Mouse (Mus musculus) left cerebral cortex, postnatal 36 days (tissue): ENCODE data around the gene Napsa. TPM values are rescaled to one million over a fixed set of nuclear protein-coding genes. Genes with fewer than 3 reads are reported as not detected.
A peak's percentile ranks its signal among the peaks of the same experiment; 100 is the strongest.

ENCODE experiments used
- DNase-seq, 2 experiments: peaks; one replicate each; pipeline ENCODE4 v3.0.0; 2021 to 2022; ENCODE audit warnings: low spot score in 2 of 2, mixed read lengths in 1 of 2
- intact Hi-C: fragments of 180-260 bp; cut with DNase I; formaldehyde crosslinking; loops from one replicate; pipeline ENCODE4 v1.15.1; 2025
- total RNA-seq, 2 experiments: library from RNA; stranded (reverse); gene quantifications; 2 replicates each; pipeline ENCODE4 v1.2.3; 2021

Gene Napsa
- total RNA-seq, 2 experiments from 2014 or later = not detected

DNA sequence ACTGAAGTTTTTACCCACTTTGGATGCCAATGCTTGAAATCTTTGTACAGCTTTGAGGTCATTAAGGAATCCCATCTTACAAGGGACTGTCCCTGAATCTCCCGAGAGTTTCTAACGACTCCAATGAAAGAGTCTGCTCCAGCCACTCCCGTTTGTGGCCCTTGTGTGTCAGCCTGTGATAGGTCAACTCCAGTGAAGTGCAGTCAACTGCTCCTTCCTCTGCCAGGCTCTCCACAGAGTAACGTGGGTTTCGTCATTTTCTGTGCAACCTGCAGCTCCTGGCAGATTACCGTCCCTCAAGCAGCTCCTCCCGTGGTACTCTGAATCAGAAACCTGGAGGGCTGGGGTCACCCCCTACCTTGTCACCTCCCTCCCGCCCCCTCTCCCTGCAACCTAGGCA, 8.9 kb upstream of the Napsa start:
- no peak for DNase-seq
- intact Hi-C loops = loop anchor here (5.0 kb wide), 1 partner anchor 84 kb away; no protein-coding TSS in a partner anchor

DNA sequence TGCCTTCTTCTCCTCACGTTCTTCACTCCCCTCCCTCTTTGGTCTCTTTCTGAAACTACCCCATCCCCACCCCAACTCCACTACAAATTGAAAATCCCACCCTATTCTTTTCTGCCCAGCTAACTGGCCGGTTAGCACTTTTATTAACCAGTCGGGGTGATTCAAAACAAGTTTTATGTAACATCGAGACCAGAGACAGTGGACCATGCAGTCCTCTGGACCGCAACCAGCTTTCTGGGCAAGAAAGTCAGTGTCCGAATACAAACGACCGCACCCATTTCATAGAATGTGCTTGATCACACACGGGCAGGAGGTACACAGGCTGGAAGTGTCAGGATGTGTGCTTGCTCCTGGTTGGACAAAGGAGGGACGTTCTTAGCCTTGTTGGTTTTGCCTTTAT, 7.7 kb upstream of the Napsa start:
- DNase-seq = no peak
- intact Hi-C loops = loop anchor here (5.0 kb wide), 1 partner anchor 83 kb away; no protein-coding TSS in a partner anchor

DNA sequence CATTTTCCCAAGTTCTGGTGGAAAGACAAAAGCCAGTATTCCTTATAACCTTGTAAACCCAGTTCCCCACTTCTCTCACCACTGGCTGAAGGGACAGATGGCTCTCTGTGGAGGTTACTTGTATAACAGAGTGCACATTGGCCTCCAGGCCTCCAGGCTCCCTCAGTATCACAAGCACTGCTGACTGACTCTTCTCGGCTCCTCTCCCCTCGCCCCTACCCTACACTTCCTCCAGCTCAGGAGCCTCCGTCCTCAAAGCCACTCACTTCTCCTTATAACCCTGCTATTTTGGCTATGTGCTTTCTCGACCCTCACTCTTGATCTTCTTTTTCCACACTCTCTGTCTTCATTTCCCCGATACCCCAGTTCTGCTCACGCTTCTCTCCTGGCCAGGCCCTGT, 6.8 kb upstream of the Napsa start:
- no peak for DNase-seq
- intact Hi-C loops = no loop called here

DNA sequence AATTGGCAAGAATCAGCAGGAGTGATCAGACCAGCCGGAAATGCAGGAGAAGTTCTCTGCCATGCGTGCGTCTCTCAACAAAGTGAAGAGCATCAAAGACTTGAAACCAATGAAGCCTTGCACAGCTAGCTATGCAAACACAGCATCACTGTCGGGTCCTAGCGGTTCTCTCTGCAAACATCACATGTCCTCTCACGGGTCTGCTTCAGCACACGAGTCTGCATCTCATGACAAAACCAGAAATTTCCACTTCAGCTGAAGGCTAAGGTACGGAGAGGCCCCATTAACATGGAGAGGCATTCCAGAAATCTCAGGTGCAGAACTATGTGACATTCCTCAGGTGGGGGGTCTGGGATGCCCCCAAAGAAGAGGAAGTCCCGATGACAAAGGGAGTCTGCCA, 3.4 kb upstream of the Napsa start:
- intact Hi-C loops = no loop called here
- no peak for DNase-seq

DNA sequence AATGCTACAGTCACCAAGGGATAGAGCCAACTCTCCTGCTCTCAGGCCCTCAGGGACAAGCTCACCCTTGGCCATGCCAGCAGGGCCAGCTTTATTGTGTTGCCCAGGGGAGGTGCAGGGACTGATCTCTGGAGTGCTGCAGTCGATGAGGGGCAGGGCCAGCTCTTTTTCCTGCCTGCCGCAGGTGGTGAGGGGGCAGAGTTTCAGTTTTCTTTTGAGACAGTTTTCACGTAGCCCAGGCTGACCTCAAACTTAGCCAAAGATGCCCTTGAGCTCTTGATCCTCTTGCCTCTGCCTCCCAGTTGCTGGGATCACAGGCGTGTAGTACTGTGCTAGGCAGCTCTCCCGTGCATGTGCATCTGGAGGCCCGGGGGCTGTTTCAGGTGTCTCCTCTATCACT, 1.2 kb upstream of the Napsa start:
- intact Hi-C loops = no loop called here
- DNase-seq = no peak

DNA sequence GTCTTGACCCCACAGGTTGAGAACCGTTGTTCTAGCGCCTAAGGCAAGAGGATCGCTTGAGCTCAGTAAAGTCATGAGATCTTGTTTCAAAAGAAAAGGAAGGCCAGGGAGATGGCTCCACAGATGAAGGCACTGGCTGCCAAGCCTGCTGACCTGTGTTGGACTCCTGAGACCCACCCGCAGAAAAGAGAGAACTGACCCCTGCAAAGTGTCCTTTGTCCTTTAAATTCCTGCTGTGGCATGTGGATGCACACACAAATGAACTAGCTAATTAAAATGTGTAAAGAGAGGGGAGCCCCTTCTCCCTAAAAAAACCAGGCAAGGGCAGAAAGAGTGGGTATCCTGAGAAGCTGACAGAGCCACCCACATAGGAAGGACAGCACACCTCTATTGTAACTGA, 369 bp upstream of the Napsa start:
- DNase-seq = no peak
- intact Hi-C loops = no loop called here

DNA sequence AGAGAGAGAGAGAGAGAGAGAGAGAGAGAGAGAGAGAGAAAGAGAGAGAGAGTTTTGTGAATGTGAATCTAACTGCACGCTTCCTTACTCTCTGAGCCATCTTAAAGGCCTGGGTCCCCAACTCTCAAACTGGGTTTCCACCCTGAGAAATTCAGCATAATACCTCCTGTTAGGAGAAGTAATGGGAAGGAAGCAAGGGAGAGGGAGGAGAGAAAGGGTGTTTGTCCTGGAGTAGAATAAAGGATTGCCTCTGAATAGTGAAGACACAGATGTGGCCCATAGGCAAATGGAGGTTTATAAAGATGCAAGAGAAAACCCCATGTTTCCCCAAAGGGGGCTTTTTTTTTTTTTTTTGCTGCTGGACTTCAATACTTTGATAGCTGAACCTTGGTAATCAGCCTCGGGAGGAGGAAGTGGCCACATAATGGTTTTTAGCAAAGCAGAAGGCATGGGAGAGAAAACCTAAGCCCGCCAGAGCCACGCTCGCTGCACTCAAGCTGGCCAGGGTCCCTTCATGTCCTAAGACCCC, 840 bp downstream of the Napsa start:
- DNase-seq = no peak
- intact Hi-C loops = no loop called here

DNA sequence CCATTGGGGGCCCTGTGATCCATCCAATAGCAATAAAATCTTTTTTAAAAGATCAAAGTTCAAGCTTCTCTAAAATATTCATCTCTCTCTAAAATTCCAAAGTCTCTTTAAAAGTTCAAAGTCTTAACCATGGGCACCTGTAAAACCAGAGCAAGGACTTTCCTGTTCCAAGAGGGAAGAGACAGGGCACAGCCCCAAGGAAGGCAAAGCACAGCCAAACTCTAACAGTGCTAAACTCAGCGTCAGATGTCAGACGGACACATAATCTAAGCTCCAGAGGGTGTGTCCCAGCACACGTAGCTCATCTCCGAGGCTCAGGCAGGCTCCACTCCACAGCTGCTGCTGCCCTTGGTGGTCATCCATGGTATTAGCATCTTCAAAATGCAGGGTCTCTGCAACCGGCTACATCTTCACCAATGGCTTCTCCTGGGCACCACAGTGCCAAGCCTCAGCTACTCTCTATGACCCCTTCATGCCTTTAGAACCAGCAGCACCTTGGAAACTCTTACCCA, 4.2 kb downstream of the Napsa start:
- no peak for DNase-seq
- intact Hi-C loops = no loop called here

DNA sequence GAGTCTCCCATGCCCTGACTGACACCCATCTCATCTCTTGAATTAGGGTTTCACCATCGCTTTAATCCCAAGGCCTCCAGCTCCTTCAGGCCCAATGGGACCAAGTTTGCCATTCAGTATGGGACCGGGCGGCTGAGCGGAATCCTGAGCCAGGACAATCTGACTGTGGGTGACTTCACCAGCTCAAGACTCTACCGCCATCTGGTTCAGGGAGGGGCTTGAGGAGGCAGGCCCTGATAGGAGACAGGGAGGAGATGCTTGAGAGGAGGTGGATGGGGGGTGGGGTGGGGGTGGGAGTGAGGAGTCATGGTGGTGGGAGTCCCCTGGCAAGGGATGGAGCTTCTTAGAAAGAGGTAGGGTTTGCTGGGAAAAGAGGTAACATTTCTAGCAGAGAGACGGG, 9.5 kb downstream of the Napsa start:
- no peak for DNase-seq
- intact Hi-C loops = no loop called here

DNA sequence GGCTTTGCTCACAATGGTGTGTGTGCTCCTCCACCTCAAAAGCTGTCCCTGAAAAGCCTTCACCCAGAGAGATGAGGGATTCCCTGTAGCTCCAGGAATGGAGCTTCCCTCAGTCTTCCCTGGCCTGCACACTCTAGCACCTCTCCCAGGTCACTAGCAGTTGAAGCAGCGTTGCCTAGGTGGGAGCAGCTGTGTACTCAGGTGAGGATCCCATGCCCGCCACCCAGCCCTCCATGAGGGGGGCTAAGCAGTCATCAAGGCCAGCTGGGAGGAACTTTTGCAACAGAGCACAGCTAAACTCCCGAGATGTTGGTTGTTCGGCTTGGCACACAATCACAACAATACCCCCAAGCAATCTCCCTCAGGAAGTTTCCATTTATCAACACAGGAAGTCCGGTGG, 10.5 kb downstream of the Napsa start:
- intact Hi-C loops = no loop called here

DNA sequence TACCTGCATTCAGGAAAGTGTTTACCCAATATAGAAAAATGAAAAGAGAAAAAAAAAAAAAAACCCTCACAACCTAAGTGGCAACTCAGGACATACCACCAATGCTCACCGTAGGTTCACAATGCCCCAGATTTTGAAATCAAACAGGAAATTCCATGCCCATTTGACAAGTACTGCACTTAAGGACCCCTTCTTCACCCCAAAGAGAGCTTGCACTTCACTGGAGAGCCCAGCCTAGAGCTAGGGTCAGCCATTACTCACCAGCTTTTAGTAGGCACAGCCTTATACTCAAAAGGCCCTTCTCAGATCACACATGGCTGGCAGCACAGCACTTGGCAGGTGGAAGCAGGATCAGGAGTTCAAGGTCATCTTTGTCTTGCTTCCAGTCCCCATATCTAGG, 11.0 kb downstream of the Napsa start:
- DNase-seq = no peak
- intact Hi-C loops = no loop called here

More for the DNA sequence above, 10.5 kb downstream of the Napsa start:
- no peak for DNase-seq

DNA sequence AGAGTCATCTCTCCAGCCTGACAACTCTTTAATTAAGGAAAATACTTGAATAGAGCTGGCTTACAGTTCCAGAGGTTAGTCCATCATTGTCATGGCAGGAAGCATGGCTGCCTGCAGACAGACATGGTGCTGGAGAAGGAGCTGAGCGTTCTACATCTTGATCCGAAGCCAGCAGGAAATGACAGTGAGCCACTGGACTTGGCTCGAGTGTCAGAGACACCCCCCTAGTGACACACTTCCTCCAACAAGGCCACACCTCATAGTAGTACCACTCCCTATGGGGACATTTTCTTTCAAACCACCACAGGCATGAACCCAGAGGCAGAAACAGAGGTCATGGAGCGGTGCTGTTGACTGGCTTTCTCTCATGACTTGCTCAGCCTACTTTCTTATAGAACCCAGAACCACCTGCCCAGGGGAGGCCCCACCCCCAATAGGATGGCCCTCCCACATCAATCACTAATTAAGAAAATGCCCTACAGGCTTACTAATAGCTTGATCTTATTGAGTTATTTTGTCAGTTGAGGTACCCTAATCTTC, 12.2 kb downstream of the Napsa start:
- intact Hi-C loops = no loop called here
- no peak for DNase-seq

DNA sequence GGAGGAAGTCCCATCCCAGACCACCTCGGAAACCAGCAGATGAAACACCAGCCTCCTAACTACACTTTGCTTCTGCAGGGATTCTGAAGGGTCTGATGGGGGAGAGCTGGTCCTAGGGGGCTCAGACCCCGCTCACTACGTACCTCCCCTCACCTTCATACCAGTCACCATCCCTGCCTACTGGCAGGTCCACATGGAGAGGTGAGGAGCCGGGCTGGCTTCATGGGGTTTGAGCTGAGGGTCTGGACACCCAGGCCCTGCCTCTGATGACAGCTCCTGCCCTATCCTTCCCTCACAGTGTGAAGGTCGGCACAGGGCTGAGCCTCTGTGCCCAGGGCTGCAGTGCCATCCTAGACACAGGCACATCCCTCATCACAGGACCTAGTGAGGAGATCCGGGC, 12.7 kb downstream of the Napsa start:
- intact Hi-C loops = loop anchor here (5.0 kb wide), 1 partner anchor 57 kb away; no protein-coding TSS in a partner anchor
- no peak for DNase-seq

DNA sequence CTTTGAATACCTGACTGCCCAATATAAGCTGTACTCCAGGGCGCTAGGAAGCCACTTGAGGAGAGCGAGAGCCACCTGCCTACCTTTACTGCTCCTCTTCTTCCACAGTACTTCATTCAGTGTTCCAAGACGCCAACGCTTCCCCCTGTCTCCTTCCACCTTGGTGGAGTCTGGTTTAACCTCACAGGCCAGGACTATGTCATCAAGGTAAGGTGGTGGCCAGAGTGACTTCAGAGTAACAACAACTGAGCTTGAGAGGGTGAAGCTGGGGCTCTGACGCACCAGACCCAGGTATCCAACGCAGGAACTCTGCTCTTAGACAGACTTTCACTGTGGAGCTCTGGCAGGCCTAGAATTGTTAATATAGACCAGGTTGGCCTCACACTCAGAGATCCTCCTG, 13.4 kb downstream of the Napsa start:
- DNase-seq = no peak
- intact Hi-C loops = loop anchor here (5.0 kb wide), 1 partner anchor 57 kb away; no protein-coding TSS in a partner anchor

DNA sequence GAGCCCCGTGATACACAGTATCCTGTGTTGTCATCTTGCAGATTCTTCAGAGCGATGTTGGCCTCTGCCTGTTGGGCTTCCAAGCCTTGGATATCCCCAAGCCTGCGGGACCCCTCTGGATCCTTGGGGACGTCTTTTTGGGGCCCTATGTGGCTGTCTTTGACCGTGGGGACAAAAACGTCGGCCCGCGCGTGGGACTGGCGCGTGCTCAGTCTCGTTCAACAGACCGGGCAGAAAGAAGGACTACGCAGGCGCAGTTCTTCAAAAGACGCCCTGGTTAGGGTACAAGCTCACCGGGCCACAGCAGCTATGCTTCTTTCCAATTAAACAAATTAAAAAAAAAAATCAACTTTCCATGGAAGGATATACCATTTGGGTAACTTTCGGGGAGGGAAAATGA, 14.3 kb downstream of the Napsa start:
- peak; percentile 79 to 80 for DNase-seq
- intact Hi-C loops = loop anchor here (5.0 kb wide), 1 partner anchor 56 kb away; no protein-coding TSS in a partner anchor

DNA sequence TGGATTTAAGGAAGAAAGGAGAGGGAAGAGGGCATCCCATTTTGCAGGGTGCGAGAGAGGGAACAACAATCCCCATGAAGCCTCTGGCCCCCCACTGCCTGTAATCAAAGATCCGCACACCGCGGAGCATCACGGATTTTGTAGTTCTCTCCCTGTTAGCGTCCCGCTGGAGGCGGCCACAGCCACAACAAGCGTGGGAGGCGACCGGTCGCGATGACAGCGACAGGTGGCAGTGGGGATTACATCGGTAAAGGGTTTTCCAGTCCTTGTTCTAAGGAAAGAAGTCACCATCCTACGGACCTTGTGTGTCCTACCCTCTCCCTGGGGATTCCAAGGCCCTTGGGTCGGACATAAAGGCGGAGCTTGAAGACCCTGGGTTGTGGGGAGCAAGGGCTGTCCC, 14.8 kb downstream of the Napsa start:
- DNase-seq = peak; percentile 79 to 81
- intact Hi-C loops = loop anchor here (5.0 kb wide), 1 partner anchor 55 kb away; no protein-coding TSS in a partner anchor

DNA sequence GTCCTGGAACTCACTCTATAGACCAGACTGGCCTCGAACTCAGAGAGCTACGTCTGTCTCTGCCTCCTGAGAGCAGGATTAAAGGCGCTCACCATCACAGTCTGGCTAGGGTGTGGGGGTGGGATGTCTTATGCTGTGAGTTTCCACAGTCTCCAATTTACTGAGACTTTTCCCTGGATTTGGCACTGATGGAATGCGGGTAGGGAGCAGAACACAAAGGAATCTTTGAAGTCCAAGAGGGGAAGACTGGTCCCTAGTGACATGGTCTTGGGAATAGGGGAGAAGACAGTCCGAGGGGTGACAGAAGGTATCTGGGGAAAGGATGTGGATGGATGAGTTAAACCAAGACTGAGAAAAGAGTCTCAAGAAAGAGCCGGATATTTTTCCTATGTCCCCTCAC, 15.5 kb downstream of the Napsa start:
- intact Hi-C loops = loop anchor here (5.0 kb wide), 1 partner anchor 55 kb away; no protein-coding TSS in a partner anchor
- DNase-seq = no peak

DNA sequence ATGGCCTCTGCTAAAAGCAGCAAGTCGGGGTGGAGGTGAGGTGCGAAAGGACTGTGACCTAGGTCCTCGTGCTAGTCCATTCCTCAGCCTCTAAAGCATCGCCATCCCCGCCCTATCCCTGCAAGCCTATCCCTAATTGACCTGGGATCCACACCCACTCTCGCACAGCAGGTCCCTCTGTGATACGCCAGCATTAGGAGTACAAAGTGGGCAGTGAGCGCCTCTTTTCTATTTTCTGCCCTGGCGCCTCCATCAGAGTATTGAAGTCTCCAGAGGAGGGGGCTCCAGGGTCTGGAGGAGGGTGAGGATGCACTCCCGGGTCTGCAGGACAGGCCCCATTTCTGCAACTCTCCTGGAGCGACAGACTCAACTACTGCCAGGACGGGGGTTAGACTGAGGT, 16.2 kb downstream of the Napsa start:
- intact Hi-C loops = loop anchor here (5.0 kb wide), 1 partner anchor 54 kb away; no protein-coding TSS in a partner anchor
- no peak for DNase-seq

DNA sequence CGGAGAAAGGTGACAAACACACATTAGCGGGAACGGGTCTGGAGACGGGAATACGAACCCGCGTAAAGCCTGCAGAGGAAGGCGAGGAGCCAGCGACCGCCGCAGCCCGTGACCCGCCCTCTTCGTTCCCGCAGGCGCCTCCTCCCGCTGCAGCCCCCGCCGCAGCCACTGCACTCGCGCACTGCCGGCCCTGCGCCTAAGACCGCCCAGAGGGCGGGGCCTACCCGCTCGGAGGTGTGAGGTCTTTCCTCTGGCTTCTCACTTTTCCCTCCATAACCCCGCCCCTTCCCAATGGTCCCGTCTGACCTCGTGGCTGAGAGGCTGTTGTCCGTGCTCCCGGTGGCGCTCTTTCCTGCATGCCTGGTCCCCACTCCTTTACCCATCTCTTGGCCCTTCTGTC, 17.0 kb downstream of the Napsa start:
- peak; percentile 71 to 85 for DNase-seq
- intact Hi-C loops = loop anchor here (5.0 kb wide), 1 partner anchor 53 kb away; no protein-coding TSS in a partner anchor

DNA sequence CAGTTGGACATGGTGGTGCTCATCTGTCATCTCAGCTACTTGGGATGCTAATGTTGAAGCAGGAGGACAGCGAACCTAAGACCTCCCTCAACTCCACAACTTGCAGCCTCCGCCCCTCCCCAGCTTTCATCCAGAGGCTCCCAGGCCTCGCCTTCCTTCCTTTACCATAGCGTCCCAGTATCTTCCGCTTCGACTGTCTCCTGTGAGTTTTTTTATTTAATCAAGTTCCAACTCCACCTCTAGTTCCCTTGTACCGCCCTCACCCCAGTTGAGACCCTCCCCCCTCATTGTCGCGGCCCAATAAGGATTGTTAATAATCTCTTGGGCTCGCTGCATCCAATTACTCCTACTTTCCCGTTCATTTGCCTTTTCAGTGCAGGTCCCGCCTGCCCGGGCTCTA, 17.8 kb downstream of the Napsa start:
- DNase-seq = no peak
- intact Hi-C loops = loop anchor here (5.0 kb wide), 1 partner anchor 52 kb away; no protein-coding TSS in a partner anchor
